Mouse (Mus musculus) megakaryocyte-erythroid progenitor cell, adult 5 weeks (primary cell): Measurements from ENCODE around the gene Odf3. TPM values are rescaled to one million over a fixed set of nuclear protein-coding genes. Genes with fewer than 3 reads are reported as not detected.

ENCODE experiments used
- polyA plus RNA-seq: library from polyadenylated mRNA; stranded (reverse); fragments of >175 nt; gene quantifications from 2 replicates; pipeline ENCODE4 v1.2.3, GENCODE M21; 2012

The Odf3 gene
- not detected in 2 replicates for polyA plus RNA-seq

DNA sequence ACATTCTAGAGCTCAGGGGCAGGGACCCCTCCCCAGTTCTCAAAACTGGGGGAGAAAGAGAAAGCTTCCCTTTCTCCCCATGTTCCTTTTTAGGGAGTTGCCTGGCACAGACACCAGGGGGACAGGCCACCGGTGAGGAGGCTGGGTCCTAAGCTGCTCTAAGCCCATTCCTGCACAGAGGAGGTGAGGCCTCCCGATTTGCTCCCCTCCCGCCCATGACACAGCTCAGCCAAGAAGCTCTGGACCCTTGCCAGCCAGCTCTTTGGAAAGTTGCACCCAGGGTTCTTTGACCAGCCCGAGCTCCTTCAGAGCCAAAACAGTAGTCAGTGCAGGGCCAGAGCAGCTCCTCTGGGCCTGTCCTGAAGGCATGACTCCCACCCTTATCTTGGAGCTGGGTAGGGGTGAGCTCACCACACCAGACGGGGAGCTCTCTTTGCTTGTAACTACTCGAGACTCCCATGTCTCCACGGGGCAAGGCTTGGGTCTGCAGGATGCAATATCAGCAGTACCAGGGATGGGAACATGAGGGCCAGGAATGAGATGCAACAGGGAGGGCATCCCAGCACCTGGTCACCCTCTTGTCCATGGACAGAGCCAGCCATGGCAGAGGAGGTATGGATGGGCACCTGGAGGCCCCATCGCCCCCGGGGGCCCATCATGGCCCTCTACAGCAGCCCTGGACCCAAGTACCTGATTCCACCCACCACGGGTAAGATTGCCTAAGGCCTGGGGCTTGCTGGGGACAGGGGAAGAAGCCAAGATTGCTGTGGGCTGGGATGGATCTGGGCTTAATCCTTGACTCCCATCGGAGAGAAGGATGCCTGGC lies at the start of gene Odf3:
Gene Odf3 (plus strand): TSS at position 51 of the 826 bp plus-strand sequence.

DNA sequence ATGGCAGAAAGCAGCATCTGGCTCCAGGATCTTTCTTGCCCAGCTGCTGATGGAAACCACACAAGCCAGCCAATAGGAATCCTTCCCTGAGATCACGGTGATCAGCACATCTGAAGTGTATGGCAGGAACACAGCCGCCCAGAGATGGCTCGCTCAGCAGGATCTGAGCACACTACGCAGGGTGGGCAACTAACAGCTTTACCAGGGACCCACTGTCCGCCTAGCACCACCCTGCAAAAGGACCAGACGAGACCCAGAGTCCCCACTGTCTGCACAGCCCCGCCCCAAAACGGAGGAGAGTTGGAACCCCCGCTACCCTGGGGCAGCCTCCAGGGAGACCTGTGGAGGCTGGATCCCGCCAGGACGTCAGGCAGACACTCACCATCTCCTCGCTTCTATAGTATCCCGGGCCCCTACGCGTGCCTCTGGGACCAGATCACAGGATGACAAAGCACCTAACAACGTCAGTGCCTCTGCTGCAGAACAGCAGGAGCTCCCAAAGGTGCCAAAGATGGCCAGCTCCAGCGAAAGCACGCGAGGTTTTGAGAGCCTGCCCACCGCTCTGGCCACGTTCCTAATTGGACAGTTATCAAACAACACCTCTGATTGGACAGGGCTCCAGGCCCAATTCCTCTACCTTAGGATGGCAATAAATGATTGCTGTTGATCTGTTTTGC lies 25.8 kb upstream of the Odf3 start, which contains the start of gene Zfp941:
Gene Zfp941 (minus strand): TSS at position 526 of the 677 bp plus-strand sequence.

DNA sequence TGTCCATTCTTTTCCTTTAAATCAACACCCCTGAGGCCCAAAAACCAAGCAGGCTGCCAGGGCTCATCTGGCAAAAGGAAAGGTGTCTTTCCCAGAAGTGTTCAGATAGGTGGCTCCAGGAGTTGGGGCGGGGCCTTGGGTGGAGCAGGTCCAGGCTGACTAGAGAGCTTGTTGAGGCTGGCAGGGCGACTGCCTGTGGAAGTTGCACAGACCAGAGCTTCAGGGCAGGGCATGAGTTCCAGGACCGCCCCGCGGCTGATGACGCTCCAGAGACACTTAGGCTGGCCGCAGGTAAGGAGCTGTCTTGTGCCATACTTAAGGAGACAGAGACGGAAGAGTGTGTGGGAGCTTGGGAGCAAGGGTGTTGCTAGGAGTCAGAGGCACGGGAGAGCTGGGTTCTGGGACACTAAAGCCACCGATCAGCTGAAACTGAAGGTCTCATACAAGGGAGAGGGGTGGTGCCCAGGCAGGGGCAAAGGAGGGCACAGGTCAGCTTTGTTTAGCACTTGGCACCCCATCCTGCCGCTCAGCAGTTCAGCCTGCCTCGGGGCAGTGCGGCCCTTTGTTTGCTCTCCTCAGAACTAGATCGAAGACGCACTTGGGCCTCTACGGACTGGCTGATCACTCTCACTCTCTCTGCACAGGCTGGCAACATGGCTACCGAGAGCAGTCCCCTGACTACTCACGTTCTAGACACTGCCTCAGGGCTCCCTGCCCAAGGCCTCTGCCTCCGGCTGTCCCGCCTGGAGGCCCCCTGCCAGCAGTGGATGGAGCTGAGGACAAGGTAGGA lies 12.4 kb upstream of the Odf3 start, which contains the start of gene Urah:
Gene Urah (plus strand): TSS at position 51 of the 790 bp plus-strand sequence.

DNA sequence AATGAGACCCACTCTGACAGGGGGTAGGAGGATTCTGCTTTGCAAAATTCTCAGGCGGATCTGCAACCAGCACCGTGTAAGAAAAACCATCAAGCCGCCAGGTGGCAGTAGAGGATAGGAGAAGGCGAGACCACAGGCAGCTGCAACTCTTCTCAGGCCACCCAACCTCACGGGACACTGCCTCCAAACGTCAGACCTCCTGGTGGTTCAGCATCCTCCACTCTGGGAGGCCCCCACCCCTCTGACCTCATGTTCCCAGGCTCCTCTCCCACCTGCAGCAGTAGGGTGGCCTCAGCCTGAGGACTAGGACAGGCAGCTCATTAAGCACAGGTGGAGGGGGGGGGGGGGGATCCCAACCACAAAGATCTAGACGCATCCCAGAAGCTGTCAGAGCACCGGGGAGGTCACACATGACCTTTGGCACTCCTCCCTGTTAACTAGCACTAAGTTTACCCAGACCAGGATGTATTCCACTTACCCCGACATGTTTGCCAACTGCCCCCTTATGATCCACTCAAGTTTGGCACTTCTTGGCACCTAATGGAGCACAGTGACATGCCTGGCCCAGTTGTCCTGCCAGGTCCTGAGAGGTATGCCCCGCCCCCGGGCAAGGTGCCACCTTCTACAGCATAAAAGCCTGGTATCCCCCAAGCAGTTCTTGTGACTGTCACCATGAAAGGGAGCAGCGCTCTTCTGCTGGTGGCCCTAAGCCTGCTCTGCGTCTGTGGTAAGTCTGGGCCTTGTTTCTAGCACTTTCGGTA lies 2.5 kb upstream of the Odf3 start, which contains the start of gene Scgb1c1:
Gene Scgb1c1 (plus strand): TSS at position 643 of the 761 bp plus-strand sequence.

DNA sequence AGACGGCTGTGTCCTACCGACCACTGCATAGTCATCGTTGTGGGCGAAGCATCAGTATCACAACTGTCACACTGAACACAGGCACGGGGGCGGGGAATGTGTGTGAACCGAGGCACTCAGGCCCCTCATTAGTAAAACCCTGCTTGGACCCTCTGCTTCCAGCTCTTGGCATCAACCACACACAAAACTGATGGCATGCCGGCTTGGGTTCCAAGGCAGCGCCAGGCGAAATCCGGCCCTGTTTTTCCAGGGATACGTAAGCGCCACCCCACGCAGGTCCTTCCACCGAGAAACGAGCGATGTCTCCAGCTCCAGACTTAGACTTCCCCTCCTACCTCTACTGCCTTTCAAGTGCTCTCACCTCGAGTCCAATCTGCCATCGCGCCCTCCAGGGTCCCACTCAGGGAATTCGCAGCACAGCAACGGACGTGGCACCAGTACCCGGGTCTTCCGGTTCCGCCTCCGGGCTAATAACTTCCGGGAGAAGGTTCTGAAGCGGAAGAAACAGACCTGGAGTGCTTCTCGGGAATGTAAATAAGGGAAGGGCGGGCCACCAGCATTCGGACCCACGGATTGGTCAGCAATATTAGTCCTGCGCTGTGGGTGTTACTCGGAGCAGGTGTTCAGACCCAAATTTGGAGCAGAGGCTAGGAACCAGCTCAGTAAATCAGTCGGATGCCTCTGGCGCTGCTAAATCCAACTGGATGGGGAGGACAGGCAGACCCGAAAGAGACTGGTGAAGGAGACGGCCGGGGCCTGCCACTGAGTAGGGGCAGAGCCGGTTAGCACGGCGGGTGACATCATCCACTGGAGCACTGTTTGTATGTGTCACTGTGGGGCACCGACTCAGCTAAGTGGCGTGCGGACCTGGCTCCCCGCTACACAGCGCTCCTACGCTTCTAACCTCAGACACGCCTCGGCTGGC lies 8.5 kb downstream of the Odf3 start, which contains the start of gene Gm45785:
Gene Gm45785 (minus strand): TSS at position 472 of the 925 bp plus-strand sequence.

DNA sequence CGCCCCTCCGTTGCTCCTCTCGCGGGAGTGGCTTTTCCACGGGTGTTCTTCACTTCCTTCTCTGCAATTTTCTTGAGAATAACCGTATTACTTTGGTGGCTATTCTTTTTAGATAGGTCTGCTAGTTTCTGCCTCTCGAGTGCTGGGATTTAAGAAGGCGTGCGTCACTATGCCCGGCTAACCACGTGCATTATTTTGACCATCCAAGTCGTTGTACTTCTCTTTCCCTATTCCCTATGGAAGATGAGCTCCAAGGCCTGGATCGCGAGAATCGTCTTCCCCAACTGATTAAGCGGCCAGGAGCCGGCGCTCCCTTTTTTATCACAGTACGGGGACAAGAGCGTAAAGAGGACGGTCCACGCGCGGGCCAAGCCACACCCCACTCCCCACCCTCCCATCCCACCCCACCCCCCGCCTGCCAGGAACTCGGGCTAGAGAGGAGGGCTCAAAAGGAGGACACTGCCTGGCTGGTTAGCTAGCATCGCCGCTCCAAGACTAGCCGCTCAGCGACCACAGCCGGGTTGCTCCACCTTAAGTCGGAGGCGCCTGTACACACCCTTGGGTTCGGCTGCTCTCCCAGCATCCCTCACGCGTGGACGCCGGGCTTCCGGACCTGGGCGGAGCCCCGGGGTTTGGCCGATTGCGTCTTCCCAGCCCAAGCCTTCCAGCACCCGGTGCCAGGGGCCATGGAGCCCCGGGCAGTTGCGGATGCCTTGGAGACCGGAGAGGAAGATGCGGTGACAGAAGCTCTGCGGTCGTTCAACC lies 9.4 kb downstream of the Odf3 start, which contains the start of gene Ric8a:
Gene Ric8a (plus strand): TSS at position 173 of the 765 bp plus-strand sequence.

DNA sequence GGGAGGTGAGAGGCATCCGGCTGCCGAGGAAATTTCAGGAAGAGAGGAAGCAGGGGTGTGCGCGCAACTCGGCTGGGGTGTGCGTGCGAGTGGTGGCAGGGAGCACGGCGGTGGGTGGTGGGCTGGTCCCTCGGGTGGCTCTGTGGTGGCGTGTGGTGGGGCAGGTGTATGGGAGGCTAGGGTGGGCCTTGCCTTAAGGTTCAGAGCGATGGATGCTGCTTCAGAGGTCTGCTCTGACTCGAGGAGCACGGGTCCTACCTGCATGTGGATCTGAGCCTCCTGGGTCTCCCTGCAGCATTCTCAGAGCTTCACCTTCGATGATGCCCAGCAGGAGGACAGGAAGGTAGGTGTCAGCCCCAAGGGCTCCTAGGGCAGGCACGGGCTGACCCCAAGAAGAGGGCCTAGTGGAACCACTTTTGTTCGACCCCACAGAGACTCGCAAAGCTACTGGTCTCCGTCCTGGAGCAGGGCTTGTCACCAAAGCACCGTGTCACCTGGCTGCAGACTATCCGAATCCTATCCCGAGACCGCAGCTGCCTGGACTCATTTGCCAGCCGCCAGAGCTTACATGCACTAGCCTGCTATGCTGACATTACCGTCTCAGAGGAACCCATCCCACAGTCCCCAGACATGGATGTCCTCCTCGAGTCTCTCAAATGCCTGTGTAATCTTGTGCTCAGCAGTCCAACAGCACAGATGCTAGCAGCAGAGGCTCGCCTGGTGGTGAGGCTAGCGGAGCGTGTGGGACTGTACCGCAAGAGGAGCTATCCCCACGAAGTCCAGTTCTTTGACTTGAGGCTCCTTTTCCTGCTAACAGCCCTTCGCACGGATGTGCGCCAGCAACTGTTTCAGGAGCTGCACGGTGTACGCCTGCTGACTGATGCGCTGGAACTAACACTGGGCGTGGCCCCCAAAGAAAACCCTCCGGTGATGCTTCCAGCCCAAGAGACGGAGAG lies 10.2 kb downstream of the Odf3 start, which contains the start of gene Bet1l:
Gene Bet1l (minus strand): TSS at position 28 of the 956 bp plus-strand sequence.

DNA sequence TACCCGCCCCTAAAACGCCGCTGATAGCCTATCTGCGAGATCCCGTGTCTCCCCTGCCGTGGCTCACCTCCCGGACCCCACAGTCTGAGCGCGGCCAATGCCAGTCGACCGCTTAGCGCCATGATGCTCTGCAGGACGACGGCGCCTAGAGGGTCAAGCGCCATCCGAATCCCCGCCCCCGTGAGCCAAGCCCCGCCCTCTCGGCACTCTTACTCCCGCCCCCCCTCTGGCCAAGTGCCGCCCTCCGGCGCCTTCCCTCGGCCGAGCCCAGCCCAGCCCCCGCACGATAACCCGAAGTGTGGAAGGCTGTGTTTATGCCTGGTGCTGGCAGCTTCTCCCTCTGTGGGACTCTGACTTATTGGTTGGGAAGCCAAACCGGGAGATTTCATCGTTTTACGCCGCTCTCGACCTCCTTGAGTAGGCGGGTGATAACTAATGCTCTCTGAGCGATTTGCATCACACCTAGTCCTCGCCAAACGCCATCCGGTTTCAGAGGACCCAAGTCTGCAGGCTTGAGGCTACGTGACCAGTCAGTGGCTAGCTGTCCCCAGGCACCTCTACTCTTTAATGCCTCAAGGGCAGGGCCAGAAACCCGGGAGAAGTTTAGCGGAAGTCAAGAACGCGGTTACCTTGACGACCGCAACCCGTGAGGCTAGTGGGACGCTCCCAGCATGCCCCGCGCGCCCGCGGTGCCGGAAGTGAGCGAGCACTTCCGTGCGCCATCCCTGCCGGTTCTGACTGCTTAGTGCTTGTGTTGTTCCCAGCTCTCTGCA lies 34.3 kb downstream of the Odf3 start, which contains the start of the genes Psmd13 and Sirt3:
Gene Psmd13 (plus strand): TSS at position 273 of the 773 bp plus-strand sequence.
Gene Sirt3 (minus strand): TSS at position 614 of the 773 bp plus-strand sequence.

DNA sequence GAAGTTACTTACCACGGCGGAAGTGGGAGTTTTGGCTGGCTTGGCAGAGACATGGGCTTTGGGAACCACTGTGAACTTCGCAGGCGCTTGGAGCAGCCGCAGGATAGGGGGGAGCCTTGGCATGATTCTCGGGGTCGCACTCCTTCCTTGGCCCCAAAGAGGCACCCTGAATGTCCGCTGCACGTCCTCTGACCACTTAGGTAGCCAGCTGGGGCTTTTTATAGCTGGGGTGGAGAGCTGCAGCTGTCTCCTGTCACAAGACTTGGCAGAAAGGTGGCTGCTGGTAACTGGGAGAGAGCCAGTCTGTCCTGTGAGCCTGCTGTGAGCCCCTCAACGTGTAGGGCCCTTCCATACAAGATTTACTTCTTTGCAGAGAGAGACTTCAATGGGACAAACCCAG lies 52.6 kb downstream of the Odf3 start, which contains the start of gene Cox8b:
Gene Cox8b (minus strand): TSS at position 227 of the 400 bp plus-strand sequence.

Other genes with a start within 250 kb of the Odf3 start
- not detected in 2 replicates for gene Olfr46, start 246.5 kb upstream of the Odf3 start, polyA plus RNA-seq
- gene Olfr61, start 218.8 kb upstream of the Odf3 start, polyA plus RNA-seq, result not detected in 2 replicates
- not detected in 2 replicates for gene Olfr53, start 201.4 kb upstream of the Odf3 start, polyA plus RNA-seq
- gene Olfr539, start 187.9 kb upstream of the Odf3 start, polyA plus RNA-seq, result not detected in 2 replicates
- not detected in 2 replicates for gene Olfr45, start 165.9 kb upstream of the Odf3 start, polyA plus RNA-seq
- gene Olfr541, start 150.5 kb upstream of the Odf3 start, polyA plus RNA-seq, result not detected in 2 replicates
- not detected in 2 replicates for gene Cyp2e1, start 84.1 kb upstream of the Odf3 start, polyA plus RNA-seq
- 0.08 and 2.4 TPM in 2 replicates for gene Syce1, start 60.0 kb upstream of the Odf3 start, polyA plus RNA-seq
- 0.04 TPM in 1 of 2 replicates, not detected in the other for gene Zfp941, start 25.6 kb upstream of the Odf3 start, polyA plus RNA-seq
- not detected in 2 replicates for gene Urah, start 12.8 kb upstream of the Odf3 start, polyA plus RNA-seq
- not detected in 2 replicates for gene Scgb1c1, start 2.3 kb upstream of the Odf3 start, polyA plus RNA-seq
- gene Gm45785, start 8.5 kb downstream of the Odf3 start, polyA plus RNA-seq, result 3.4 and 3.5 TPM in 2 replicates
- 81.9 and 99.2 TPM in 2 replicates for gene Ric8a, start 9.2 kb downstream of the Odf3 start, polyA plus RNA-seq
- gene Bet1l, start 9.8 kb downstream of the Odf3 start, polyA plus RNA-seq, result 12.2 and 15.3 TPM in 2 replicates
- gene Psmd13, start 34.2 kb downstream of the Odf3 start, polyA plus RNA-seq, result 72.0 and 88.0 TPM in 2 replicates
- 87.3 and 88.0 TPM in 2 replicates for gene Sirt3, start 34.5 kb downstream of the Odf3 start, polyA plus RNA-seq
- gene Cox8b, start 52.6 kb downstream of the Odf3 start, polyA plus RNA-seq, result not detected in 2 replicates
- 0.11 and 0.89 TPM in 2 replicates for gene Nlrp6, start 73.1 kb downstream of the Odf3 start, polyA plus RNA-seq
- 12.1 and 13.0 TPM in 2 replicates for gene Pgghg, start 93.6 kb downstream of the Odf3 start, polyA plus RNA-seq
- gene Ifitm5, start 102.5 kb downstream of the Odf3 start, polyA plus RNA-seq, result 0.30 and 0.40 TPM in 2 replicates
- gene Gm45717, start 108.1 kb downstream of the Odf3 start, polyA plus RNA-seq, result not detected in 2 replicates
- 395 and 470 TPM in 2 replicates for gene Ifitm2, start 108.2 kb downstream of the Odf3 start, polyA plus RNA-seq
- gene Ifitm1, start 119.4 kb downstream of the Odf3 start, polyA plus RNA-seq, result 21.2 and 24.3 TPM in 2 replicates
- 34.6 and 44.1 TPM in 2 replicates for gene Ifitm3, start 163.0 kb downstream of the Odf3 start, polyA plus RNA-seq
- 2.4 and 4.7 TPM in 2 replicates for gene Ifitm6, start 170.1 kb downstream of the Odf3 start, polyA plus RNA-seq
- gene Gm17387, start 181.3 kb downstream of the Odf3 start, polyA plus RNA-seq, result not detected in 2 replicates
- 5.3 and 7.4 TPM in 2 replicates for gene B4galnt4, start 213.3 kb downstream of the Odf3 start, polyA plus RNA-seq
- gene Pkp3, start 230.4 kb downstream of the Odf3 start, polyA plus RNA-seq, result 5.2 and 6.1 TPM in 2 replicates